Comparison of ENCODE assay signal across 16 mouse cellular contexts in the genomic region with DNA sequence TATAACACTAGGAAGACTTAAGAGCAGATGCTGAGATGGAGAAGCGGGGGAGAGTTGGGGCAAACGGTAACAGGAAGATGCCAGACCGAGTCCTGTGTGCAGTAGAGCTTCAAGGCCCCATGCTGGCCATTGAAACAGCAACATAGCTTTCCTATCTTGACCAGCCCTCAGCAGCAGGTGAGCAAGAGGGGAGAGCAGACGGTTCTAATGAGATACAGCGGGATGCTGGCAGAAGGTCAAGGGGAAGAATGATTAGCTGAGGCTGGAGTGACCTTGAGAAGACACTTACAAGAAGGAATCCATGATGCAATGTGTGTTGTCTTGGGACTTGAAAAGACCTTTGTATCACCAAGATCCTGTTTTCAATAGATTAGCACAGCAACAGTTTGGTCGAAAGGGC.
"Had no signal": no experiment of that assay in that cellular context is flagged by ENCODE, and none has a peak within 500 bp of the region (broad histone marks: within the 10 kb centered on the region; RNA-seq: fewer than 3 reads in every experiment).

No protein-coding gene starts in this region.

- ATAC-seq: lung, postnatal 0 days had no signal

- H3K27ac ChIP-seq: layer of hippocampus, adult 2 months; limb, embryonic 10.5 days; liver, embryonic 15.5 days; midbrain, embryonic 12.5 days; neural tube, embryonic 15.5 days had no signal

- H3K9ac ChIP-seq: liver, embryonic 15.5 days; midbrain, embryonic 12.5 days; neural tube, embryonic 15.5 days had no signal

- H3K4me3 ChIP-seq: layer of hippocampus, adult 2 months; limb, embryonic 10.5 days; liver, embryonic 15.5 days; midbrain, embryonic 12.5 days; myocyte; neural tube, embryonic 15.5 days had no signal

- H3K27me3 ChIP-seq: liver, embryonic 15.5 days; neural tube, embryonic 15.5 days had no signal

- H3K9me3 ChIP-seq: limb, embryonic 10.5 days; liver, embryonic 15.5 days; midbrain, embryonic 12.5 days; neural tube, embryonic 15.5 days had no signal

- H3K36me3 ChIP-seq: limb, embryonic 10.5 days; liver, embryonic 15.5 days; midbrain, embryonic 12.5 days; neural tube, embryonic 15.5 days had no signal

- H3K4me2 ChIP-seq: liver, embryonic 11.5 days; liver, embryonic 15.5 days; midbrain, embryonic 12.5 days; neural tube, embryonic 15.5 days had no signal

- DNase-seq: kidney, adult 9 months; kidney, postnatal 10 days; kidney, postnatal 4 days; lung, adult 2 months; lung, postnatal 36 days; right cerebral cortex, adult 18-20 months; right cerebral cortex, postnatal 25 days; thymus, postnatal 36 days had no signal

- H3K4me1 ChIP-seq: liver, embryonic 15.5 days; neural tube, embryonic 15.5 days had no signal
